Mouse (Mus musculus): ENCODE data around the gene Igfbp4. TPM values are rescaled to one million over a fixed set of nuclear protein-coding genes. Genes with fewer than 3 reads are reported as not detected.

Igfbp4 gene
- polyA plus RNA-seq (2014; fragmentation: Nextera tagmentation; extraction: Ambion mirVana) = 125 and 139 TPM in 2 replicates

GRCm38 (mm10) chr11:99041051-99041729 is at the start of gene Igfbp4:
Igfbp4 (plus strand) TSS chr11:99041244.
- H3K9me3 ChIP-seq (replicated peaks; ENCODE audit: control insufficient read depth, low read length) = no peaks in the 10 kb centered on the region
- WGBS = 0% methylated on average over 51 of the region's 63 CpGs
- H3K4me2 ChIP-seq (ENCODE audit: low read length) = peak within 1 kb of the TSS; percentile 97
- peak within 1 kb of the TSS; percentile 62 for H3K4me3 ChIP-seq (ENCODE audit: low read depth, low read length)
- H3K27me3 ChIP-seq (replicated peaks; ENCODE audit: control insufficient read depth, insufficient read depth, low read length) = no peaks in the 10 kb centered on the region
- H3K27ac ChIP-seq (ENCODE audit: low read depth, low read length) = peak within 1 kb of the TSS; percentile 74
- H3K4me1 ChIP-seq (ENCODE audit: control insufficient read depth, insufficient read depth, low read length) = peaks cover 4% of the 10 kb centered on the region; the same call in 1 of the 2 replicates
- DNase-seq (ENCODE audit: low spot score) (peak; percentile 75), ATAC-seq (peak; percentile 77)
- no peaks in the 10 kb centered on the region for H3K36me3 ChIP-seq (ENCODE audit: control insufficient read depth, insufficient read depth, low read length)
- peak within 1 kb of the TSS; percentile 76 for H3K9ac ChIP-seq (ENCODE audit: low read length)

- H3K36me3 ChIP-seq (ENCODE audit: control insufficient read depth, insufficient read depth, low read length) = peaks cover 90% of the 10 kb centered on the region
- no peak for ATAC-seq
- no peak overlapping the region for H3K9ac ChIP-seq (ENCODE audit: low read length)
- H3K27ac ChIP-seq (ENCODE audit: low read depth, low read length) = no peak overlapping the region
- H3K4me2 ChIP-seq (ENCODE audit: low read length) = no peak overlapping the region
- H3K9me3 ChIP-seq (replicated peaks; ENCODE audit: control insufficient read depth, low read length) = no peaks in the 10 kb centered on the region
- H3K4me3 ChIP-seq (ENCODE audit: low read depth, low read length) = no peak overlapping the region
- no peaks in the 10 kb centered on the region for H3K4me1 ChIP-seq (ENCODE audit: control insufficient read depth, insufficient read depth, low read length)
- no peak for DNase-seq (ENCODE audit: low spot score)
- 90% methylated on average over 7 of the region's 7 CpGs for WGBS
- H3K27me3 ChIP-seq (replicated peaks; ENCODE audit: control insufficient read depth, insufficient read depth, low read length) = no peaks in the 10 kb centered on the region
These were observed 45.1 kb upstream of the Igfbp4 start for GRCm38 (mm10) chr11:98995987-98996386.

- WGBS = 91% methylated on average over 4 of the region's 4 CpGs
- Histone ChIP-seq H3K4me3 (ENCODE audit: low read depth, low read length) (no peak overlapping the region), H3K27me3 (replicated peaks; ENCODE audit: control insufficient read depth, insufficient read depth, low read length) (no peaks in the 10 kb centered on the region), H3K4me2 (ENCODE audit: low read length) (no peak overlapping the region), H3K4me1 (ENCODE audit: control insufficient read depth, insufficient read depth, low read length) (no peaks in the 10 kb centered on the region), H3K9ac (ENCODE audit: low read length) (no peak overlapping the region), H3K27ac (ENCODE audit: low read depth, low read length) (no peak overlapping the region), H3K9me3 (replicated peaks; ENCODE audit: control insufficient read depth, low read length) (no peaks in the 10 kb centered on the region), H3K36me3 (ENCODE audit: control insufficient read depth, insufficient read depth, low read length) (peaks cover 96% of the 10 kb centered on the region)
- DNase-seq (ENCODE audit: low spot score) (no peak), ATAC-seq (no peak)
These were observed 43.4 kb upstream of the Igfbp4 start for GRCm38 (mm10) chr11:98997659-98998058.

GRCm38 (mm10) chr11:98998776-98999175 is 42.3 kb upstream of the Igfbp4 start:
- H3K9ac ChIP-seq (ENCODE audit: low read length) = no peak overlapping the region
- ATAC-seq = no peak

GRCm38 (mm10) chr11:98999243-98999642 is 41.8 kb upstream of the Igfbp4 start:
- Histone ChIP-seq H3K36me3 (ENCODE audit: control insufficient read depth, insufficient read depth, low read length) (peaks cover 96% of the 10 kb centered on the region), H3K27me3 (replicated peaks; ENCODE audit: control insufficient read depth, insufficient read depth, low read length) (no peaks in the 10 kb centered on the region), H3K4me3 (ENCODE audit: low read depth, low read length) (no peak overlapping the region), H3K9me3 (replicated peaks; ENCODE audit: control insufficient read depth, low read length) (no peaks in the 10 kb centered on the region), H3K4me1 (ENCODE audit: control insufficient read depth, insufficient read depth, low read length) (no peaks in the 10 kb centered on the region), H3K4me2 (ENCODE audit: low read length) (no peak overlapping the region), H3K27ac (ENCODE audit: low read depth, low read length) (no peak overlapping the region), H3K9ac (ENCODE audit: low read length) (no peak overlapping the region)
- no peak for DNase-seq (ENCODE audit: low spot score)
- ATAC-seq = no peak
- 95% methylated on average over 11 of the region's 11 CpGs for WGBS

More at GRCm38 (mm10) chr11:98998776-98999175, 42.3 kb upstream of the Igfbp4 start:
- H3K4me2 ChIP-seq (ENCODE audit: low read length) = no peak overlapping the region
- H3K9me3 ChIP-seq (replicated peaks; ENCODE audit: control insufficient read depth, low read length) = no peaks in the 10 kb centered on the region
- DNase-seq (ENCODE audit: low spot score) = no peak
- no peaks in the 10 kb centered on the region for H3K27me3 ChIP-seq (replicated peaks; ENCODE audit: control insufficient read depth, insufficient read depth, low read length)
- no peak overlapping the region for H3K4me3 ChIP-seq (ENCODE audit: low read depth, low read length)
- H3K27ac ChIP-seq (ENCODE audit: low read depth, low read length) = no peak overlapping the region
- H3K36me3 ChIP-seq (ENCODE audit: control insufficient read depth, insufficient read depth, low read length) = peaks cover 96% of the 10 kb centered on the region
- H3K4me1 ChIP-seq (ENCODE audit: control insufficient read depth, insufficient read depth, low read length) = no peaks in the 10 kb centered on the region

GRCm38 (mm10) chr11:99006788-99007187 is 34.3 kb upstream of the Igfbp4 start:
- Histone ChIP-seq H3K9me3 (replicated peaks; ENCODE audit: control insufficient read depth, low read length) (no peaks in the 10 kb centered on the region), H3K4me2 (ENCODE audit: low read length) (no peak overlapping the region), H3K36me3 (ENCODE audit: control insufficient read depth, insufficient read depth, low read length) (peaks cover 83% of the 10 kb centered on the region), H3K4me3 (ENCODE audit: low read depth, low read length) (no peak overlapping the region), H3K27me3 (replicated peaks; ENCODE audit: control insufficient read depth, insufficient read depth, low read length) (no peaks in the 10 kb centered on the region), H3K9ac (ENCODE audit: low read length) (no peak overlapping the region), H3K4me1 (ENCODE audit: control insufficient read depth, insufficient read depth, low read length) (no peaks in the 10 kb centered on the region), H3K27ac (ENCODE audit: low read depth, low read length) (no peak overlapping the region)
- ATAC-seq (no peak), DNase-seq (ENCODE audit: low spot score) (no peak)
- 93% methylated on average over 9 of the region's 9 CpGs for WGBS

- no peaks in the 10 kb centered on the region for H3K9me3 ChIP-seq (replicated peaks; ENCODE audit: control insufficient read depth, low read length)
- no peaks in the 10 kb centered on the region for H3K27me3 ChIP-seq (replicated peaks; ENCODE audit: control insufficient read depth, insufficient read depth, low read length)
- no peaks in the 10 kb centered on the region for H3K4me1 ChIP-seq (ENCODE audit: control insufficient read depth, insufficient read depth, low read length)
- DNase-seq (ENCODE audit: low spot score) = no peak
- H3K27ac ChIP-seq (ENCODE audit: low read depth, low read length) = no peak overlapping the region
- no peak overlapping the region for H3K4me2 ChIP-seq (ENCODE audit: low read length)
- ATAC-seq = no peak
- H3K9ac ChIP-seq (ENCODE audit: low read length) = no peak overlapping the region
- H3K4me3 ChIP-seq (ENCODE audit: low read depth, low read length) = no peak overlapping the region
- 96% methylated on average over 4 of the region's 4 CpGs for WGBS
- peaks cover 85% of the 10 kb centered on the region for H3K36me3 ChIP-seq (ENCODE audit: control insufficient read depth, insufficient read depth, low read length)
These were observed 30.9 kb upstream of the Igfbp4 start for GRCm38 (mm10) chr11:99010124-99010523.

- ATAC-seq = no peak
- no peak for DNase-seq (ENCODE audit: low spot score)
- Histone ChIP-seq H3K27me3 (replicated peaks; ENCODE audit: control insufficient read depth, insufficient read depth, low read length) (no peaks in the 10 kb centered on the region), H3K4me3 (ENCODE audit: low read depth, low read length) (no peak overlapping the region), H3K36me3 (ENCODE audit: control insufficient read depth, insufficient read depth, low read length) (peaks cover 85% of the 10 kb centered on the region), H3K9me3 (replicated peaks; ENCODE audit: control insufficient read depth, low read length) (no peaks in the 10 kb centered on the region), H3K27ac (ENCODE audit: low read depth, low read length) (no peak overlapping the region), H3K4me1 (ENCODE audit: control insufficient read depth, insufficient read depth, low read length) (no peaks in the 10 kb centered on the region), H3K4me2 (ENCODE audit: low read length) (no peak overlapping the region), H3K9ac (ENCODE audit: low read length) (no peak overlapping the region)
- 97% methylated on average over 5 of the region's 5 CpGs for WGBS
These were observed 30.3 kb upstream of the Igfbp4 start for GRCm38 (mm10) chr11:99010706-99011105.

GRCm38 (mm10) chr11:99013856-99014255 is 27.2 kb upstream of the Igfbp4 start:
- H3K9ac ChIP-seq (ENCODE audit: low read length) = no peak overlapping the region
- DNase-seq (ENCODE audit: low spot score) (no peak), ATAC-seq (no peak)
- H3K36me3 ChIP-seq (ENCODE audit: control insufficient read depth, insufficient read depth, low read length) = peaks cover 91% of the 10 kb centered on the region
- no peaks in the 10 kb centered on the region for H3K9me3 ChIP-seq (replicated peaks; ENCODE audit: control insufficient read depth, low read length)
- no peaks in the 10 kb centered on the region for H3K27me3 ChIP-seq (replicated peaks; ENCODE audit: control insufficient read depth, insufficient read depth, low read length)
- H3K4me1 ChIP-seq (ENCODE audit: control insufficient read depth, insufficient read depth, low read length) = no peaks in the 10 kb centered on the region
- H3K4me3 ChIP-seq (ENCODE audit: low read depth, low read length) = no peak overlapping the region
- 90% methylated on average over 1 of the region's 1 CpGs for WGBS
- no peak overlapping the region for H3K27ac ChIP-seq (ENCODE audit: low read depth, low read length)
- no peak overlapping the region for H3K4me2 ChIP-seq (ENCODE audit: low read length)

All from forebrain, embryonic 14.5 days (tissue).